Mouse (Mus musculus) CD8-positive naive resting alpha-beta T cell, adult 2 months (primary cell): ENCODE measurements around the gene 1700129C05Rik.

Source experiments
- DNase-seq, 2 experiments: peaks; one replicate each; pipeline ENCODE4 v3.0.0; 2022; ENCODE audit warnings: low read depth in 2 of 2, low spot score in 2 of 2

The 1700129C05Rik gene

DNA sequence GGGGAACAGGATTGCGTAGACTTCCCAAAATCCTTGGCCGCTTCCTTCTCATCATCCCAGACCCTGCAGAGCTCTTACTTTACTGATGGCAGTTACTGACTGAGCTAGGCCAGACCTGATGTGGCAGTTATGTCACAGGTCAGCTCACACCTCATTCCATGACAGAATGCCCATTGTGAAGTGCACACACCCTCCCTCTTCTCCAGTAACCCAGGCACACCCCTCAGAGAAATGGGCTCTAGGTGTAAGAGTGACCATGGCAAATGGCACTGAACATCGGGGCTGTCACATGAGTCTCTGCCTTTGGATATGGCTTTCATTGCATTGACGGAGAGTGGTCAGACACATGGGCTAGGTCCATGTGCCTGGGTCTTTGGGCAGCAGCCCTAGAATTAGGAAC, at the start of gene 1700129C05Rik:
1700129C05Rik (minus strand) TSS at position 101 of the 400 bp plus-strand sequence.
- no peak for DNase-seq

- no peak for DNase-seq
Observed at GRCm38 (mm10) chr14:59186121-59186520, 43.4 kb upstream of the 1700129C05Rik start.

DNA sequence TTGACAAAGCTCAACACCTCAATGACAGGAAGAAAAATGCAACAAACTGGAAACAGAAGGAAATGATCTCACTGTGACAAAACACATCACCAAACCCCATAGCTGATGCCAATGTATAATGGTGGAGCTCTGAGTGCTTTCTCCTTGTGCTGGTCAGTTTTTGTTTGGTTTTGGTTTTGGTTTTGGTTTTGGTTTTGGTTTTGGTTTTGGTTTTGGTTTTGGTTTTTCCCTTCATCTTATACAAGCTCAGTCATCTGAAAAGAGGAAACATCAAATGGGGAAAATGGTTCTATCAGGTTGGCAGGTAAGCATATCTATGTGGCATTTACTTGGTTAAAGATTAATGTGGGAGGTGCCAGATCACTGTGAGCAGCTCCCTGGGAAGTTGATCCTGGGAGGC, 42.8 kb upstream of the 1700129C05Rik start:
- DNase-seq = no peak

GRCm38 (mm10) chr14:59182732-59183131, 40.0 kb upstream of the 1700129C05Rik start:
- DNase-seq = no peak

GRCm38 (mm10) chr14:59178649-59179048, 36.0 kb upstream of the 1700129C05Rik start, which contains the start of gene Gm5142:
TSS of gene Gm5142 (minus strand) at chr14:59178749.
- no peak for DNase-seq

- no peak for DNase-seq
Observed at GRCm38 (mm10) chr14:59157016-59157698, 14.5 kb upstream of the 1700129C05Rik start.

- no peak for DNase-seq
Observed at GRCm38 (mm10) chr14:59155589-59155988, 12.9 kb upstream of the 1700129C05Rik start.

GRCm38 (mm10) chr14:59114281-59114680, 28.4 kb downstream of the 1700129C05Rik start:
- DNase-seq = no peak

- DNase-seq = no peak
Observed at GRCm38 (mm10) chr14:59104006-59104605, 38.6 kb downstream of the 1700129C05Rik start.

- DNase-seq = no peak
Observed at GRCm38 (mm10) chr14:59093601-59094000, 49.1 kb downstream of the 1700129C05Rik start.

- DNase-seq = no peak
Observed at GRCm38 (mm10) chr14:59084396-59084795, 58.3 kb downstream of the 1700129C05Rik start.
